Mouse (Mus musculus) cerebellum, adult 9-11 months (tissue): ENCODE results near the gene Prr12.

Source experiments
- DNase-seq: peaks from one replicate; pipeline ENCODE4 v3.0.0; 2022

Gene Prr12

DNA sequence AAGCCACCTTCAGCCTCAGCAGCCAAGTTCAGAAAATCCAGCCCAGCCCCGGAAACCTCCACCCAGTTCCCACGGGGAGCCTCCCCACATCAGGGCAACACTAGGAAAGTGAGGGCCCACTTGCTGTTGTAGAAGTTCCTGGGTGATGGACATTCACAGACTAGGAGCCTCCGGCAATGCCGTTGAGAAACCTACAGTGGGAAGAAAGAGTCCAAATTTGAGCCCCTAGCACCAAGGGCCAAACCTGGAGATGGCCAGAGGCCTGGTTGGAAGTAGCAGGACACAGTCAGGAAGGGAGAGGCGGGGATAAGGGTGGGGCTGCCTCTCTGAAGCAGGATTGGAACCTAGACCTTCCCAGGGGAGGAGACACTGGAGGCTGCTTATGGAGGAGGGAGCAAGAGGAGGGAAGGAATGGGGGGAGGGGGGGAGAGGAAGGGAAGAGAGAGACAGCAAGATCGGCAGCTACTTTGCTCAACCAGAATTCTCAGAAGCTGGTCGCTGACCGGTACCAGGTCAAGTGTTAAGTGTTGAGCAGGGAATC is 33.6 kb downstream of the Prr12 start:
- peak; percentile 66 for DNase-seq

DNA sequence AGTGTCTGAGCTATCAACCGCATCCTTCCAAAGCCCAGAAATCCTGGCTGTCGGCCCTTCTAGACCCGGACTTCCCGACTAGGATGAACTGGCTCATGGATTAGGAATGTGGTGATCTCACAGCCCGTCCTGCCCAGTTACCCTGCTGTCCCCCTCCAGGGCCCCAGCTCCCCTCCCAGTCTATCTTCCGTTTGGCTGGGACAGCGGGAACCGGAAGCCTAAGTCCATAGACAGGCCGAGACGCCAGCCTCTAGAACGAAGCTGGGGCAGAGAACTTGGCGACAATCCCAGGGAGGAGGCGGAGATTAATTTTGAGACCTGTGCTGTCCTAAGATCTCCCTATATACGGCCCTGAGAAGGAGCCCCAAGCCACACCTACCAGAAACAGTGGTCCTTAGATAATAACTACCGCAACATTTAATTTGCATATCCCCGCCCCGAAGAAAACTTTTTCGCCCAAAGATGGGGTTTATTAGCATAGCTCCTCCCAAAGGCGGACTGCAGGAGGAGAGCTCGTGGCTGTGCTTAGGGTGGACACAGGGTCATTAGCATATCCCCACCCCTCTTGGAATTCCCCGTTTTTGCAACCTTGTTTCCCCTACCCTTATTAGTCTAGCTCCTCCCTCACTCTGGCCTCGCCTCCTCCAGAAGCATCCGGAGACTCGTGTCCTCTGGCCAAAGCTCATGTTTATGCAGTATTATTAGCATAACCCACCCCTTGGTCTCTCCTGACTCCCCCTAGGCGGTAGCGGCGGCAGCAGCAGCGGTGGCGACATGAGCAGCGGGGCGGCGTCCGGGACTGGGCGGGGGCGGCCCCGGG is 35.2 kb downstream of the Prr12 start, which contains the start of gene Rras:
Rras (plus strand) TSS at position 720 of the 820 bp plus-strand sequence.
- DNase-seq: peak; percentile 93

- DNase-seq: no peak
These were observed 35.9 kb downstream of the Prr12 start for GRCm38 (mm10) chr7:45016761-45017160.

- DNase-seq: peak; percentile 100
These were observed 36.6 kb downstream of the Prr12 start, which contains the start of gene Scaf1 for GRCm38 (mm10) chr7:45015957-45016612. Gene Scaf1 (minus strand): TSS chr7:45016363.

GRCm38 (mm10) chr7:45015344-45015956 is 37.2 kb downstream of the Prr12 start:
- DNase-seq: no peak

GRCm38 (mm10) chr7:45014096-45014451 is 38.6 kb downstream of the Prr12 start:
- DNase-seq: peak; percentile 54

- DNase-seq: peak; percentile 59
These were observed 39.1 kb downstream of the Prr12 start for GRCm38 (mm10) chr7:45013366-45014095.

- DNase-seq: no peak
These were observed 39.9 kb downstream of the Prr12 start for GRCm38 (mm10) chr7:45012824-45013223.

GRCm38 (mm10) chr7:45012011-45012410 is 40.7 kb downstream of the Prr12 start:
- peak; percentile 36 for DNase-seq

DNA sequence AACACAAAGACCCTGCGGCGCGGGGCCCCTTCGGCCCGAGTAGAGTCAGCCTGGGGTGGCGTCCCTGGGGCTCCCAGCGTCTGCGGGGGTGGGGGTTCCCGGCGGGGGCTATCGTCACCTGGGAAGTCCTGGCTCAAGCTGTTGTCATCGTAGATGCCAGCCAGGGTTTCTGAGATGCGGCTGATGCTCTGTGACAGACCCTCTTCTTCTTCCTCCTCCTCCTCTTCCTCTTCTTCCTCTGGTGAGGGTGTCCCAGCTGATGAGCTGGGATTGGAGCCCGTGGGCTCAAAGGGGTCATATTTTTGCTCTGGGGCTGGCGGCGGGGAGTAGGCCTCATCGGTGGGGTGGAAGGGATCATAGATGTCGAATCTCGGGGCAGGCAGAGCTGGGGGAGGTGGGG is 44.3 kb downstream of the Prr12 start:
- DNase-seq: peak; percentile 27

GRCm38 (mm10) chr7:45007846-45008245 is 44.8 kb downstream of the Prr12 start:
- DNase-seq: peak; percentile 34

GRCm38 (mm10) chr7:45007141-45007540 is 45.5 kb downstream of the Prr12 start:
- DNase-seq: peak; percentile 42

- DNase-seq: peak; percentile 31
These were observed 46.2 kb downstream of the Prr12 start for GRCm38 (mm10) chr7:45006503-45006902.

DNA sequence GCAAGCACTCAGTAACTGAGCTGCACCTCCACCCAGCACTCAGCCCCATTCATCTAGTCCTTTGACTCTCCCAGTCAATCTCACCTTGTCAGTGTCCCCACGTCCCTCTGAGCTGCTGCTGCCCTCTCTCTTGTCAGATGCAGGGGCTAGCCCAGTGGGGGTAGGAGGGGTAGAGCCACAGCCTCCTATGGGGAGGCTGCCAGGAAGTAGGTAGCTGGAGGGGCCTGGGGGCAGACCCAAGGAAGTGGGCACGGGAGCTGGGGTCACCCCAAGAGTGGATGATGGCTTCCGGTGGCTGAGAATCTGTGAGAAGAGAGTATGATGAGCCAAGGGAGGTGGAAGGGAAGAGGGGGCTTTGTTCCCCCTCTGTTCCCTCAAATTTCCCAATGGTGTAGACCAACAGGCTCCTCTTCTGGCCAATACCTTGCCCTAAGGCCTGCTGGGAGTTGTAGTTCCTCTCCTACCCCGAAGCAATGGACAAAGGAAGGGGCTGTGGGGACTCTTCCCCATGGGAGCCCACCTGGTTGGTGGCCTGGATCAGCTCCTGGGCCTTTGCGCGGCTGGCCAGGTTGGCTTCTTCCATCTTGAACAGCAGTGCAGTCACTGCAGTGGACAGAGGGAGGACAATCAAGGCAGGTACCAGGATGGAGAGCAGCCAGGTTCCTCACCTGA is 47.2 kb downstream of the Prr12 start:
- peak; percentile 38 for DNase-seq

DNA sequence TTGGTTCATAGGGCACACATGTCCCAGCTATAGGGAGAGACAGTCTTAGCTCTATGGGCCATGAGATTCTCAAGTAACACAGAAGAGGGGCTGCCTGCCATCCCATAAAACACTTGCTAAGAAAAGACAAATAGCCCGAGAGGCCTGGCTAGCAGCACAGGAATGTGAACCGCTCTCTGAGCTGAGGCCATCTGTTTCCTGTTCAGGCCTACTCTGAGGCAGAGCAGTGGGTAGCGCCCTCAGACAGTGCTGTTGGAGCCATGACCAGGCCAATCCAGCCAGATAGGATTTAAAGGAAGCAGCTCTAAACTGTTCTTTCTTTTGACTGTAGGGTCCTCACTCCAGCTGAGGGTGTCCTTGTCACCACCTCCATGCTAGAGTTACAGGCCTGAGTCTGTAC is 48.1 kb downstream of the Prr12 start:
- no peak for DNase-seq

GRCm38 (mm10) chr7:45002440-45002839 is 50.2 kb downstream of the Prr12 start:
- peak; percentile 46 for DNase-seq

DNA sequence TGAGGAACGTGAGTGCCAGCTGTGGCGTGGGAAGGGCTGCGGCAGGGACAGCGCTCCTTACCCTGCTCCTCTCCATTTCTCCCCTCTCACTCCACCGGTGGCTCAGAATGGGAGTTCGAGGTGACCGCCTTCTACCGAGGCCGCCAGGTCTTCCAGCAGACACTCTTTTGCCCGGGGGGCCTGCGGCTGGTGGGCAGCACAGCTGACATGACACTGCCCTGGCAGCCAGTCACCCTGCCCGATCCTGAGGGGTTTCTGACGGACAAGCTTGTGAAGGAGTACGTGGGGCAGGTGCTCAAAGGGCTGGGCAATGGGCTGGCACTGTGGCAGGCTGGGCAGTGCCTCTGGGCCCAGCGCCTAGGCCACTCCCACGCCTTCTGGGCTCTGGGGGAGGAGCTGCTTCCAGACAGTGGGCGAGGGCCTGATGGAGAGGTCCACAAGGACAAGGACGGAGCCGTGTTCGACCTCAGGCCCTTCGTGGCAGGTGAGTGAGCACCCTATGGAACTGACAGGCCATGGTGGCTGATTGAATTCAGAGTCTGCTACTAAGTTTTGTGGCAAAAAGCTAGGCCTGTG is 52.1 kb downstream of the Prr12 start:
- DNase-seq: no peak

GRCm38 (mm10) chr7:44999753-45000152 is 52.9 kb downstream of the Prr12 start:
- no peak for DNase-seq

DNA sequence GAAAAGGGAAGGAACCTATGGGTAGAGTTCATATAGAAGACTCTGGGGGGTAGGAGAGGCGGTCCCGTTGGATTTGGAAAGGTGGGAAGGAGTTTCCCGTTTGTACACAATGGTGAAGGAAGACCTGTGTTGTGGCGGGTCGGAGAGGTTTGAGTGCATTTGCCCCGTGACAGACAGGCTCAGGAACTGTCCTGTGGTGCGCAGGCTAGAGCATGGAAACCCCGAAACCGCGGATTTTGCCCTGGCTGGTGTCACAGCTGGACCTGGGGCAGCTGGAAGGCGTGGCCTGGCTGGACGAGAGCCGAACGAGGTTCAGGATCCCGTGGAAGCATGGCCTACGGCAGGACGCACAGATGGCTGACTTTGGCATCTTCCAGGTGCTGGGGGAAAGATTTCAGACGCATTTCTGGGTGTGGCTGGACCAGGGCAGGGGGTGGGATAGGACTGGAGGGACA is 54.2 kb downstream of the Prr12 start, which contains the start of gene Bcl2l12:
Bcl2l12 (minus strand) TSS at position 212 of the 455 bp plus-strand sequence.
- peak; percentile 76 for DNase-seq

DNA sequence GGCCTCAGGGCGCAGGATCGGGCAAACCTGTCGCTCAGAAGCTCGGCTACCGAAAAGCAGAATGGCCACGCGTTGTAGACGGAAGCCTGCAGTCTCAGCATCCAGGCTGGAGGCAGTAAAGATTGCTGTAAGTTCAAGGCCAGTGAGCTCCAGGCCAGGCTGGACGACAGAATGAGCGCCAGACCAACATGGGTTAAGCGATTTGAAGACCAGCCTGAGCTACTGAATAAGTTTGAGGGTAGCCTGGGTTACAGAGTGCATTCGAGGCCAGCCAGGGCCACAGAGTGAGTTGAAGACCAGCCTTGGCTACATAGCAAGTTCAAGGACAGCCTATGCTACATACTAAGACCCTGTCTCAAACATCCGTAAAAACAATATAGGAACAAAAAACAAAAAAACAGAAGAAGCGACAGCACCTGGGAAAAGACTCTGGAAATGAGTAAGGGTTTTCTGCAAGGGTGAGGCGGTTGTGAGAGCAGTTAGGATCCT is 54.7 kb downstream of the Prr12 start:
- DNase-seq: no peak

GRCm38 (mm10) chr7:44997231-44997939 is 55.3 kb downstream of the Prr12 start, which contains the start of gene Irf3:
Gene Irf3 (plus strand): TSS chr7:44997648.
- peak; percentile 96 for DNase-seq
